Comparison of ENCODE assay signal across 9 mouse cellular contexts in genomic region chr1:73824406-73825184, GRCm38 (mm10).
DNase-seq lines count a peak whose midpoint lies in the region; ATAC-seq and TF ChIP-seq lines count a peak whose summit lies in the region.
"Had no signal": no experiment of that assay in that cellular context is flagged by ENCODE, and none has a peak within 500 bp of the region (broad histone marks: within the 10 kb centered on the region; RNA-seq: fewer than 3 reads in every experiment).

No protein-coding gene starts in this region.

- H3K9ac ChIP-seq in kidney, embryonic 16.5 days (replicated peaks; ENCODE audit: low read length) = no peak overlapping the region
- H3K9ac ChIP-seq: forebrain, embryonic 15.5 days; neural tube, embryonic 12.5 days had no signal

- H3K79me2 ChIP-seq in C2C12 (ENCODE audit: control insufficient read depth, insufficient read depth) = no peaks in the 10 kb centered on the region

- H3K36me3 ChIP-seq in kidney, adult 2 months (ENCODE audit: control insufficient read depth, insufficient read depth, low read length) = no peaks in the 10 kb centered on the region
- H3K36me3 ChIP-seq in kidney, embryonic 16.5 days (ENCODE audit: insufficient read depth, low read length) = no peaks in the 10 kb centered on the region
- H3K36me3 ChIP-seq in C2C12 (ENCODE audit: control insufficient read depth, insufficient read depth) = no peaks in the 10 kb centered on the region
- H3K36me3 ChIP-seq: forebrain, embryonic 15.5 days; neural tube, embryonic 12.5 days had no signal

- 69% methylated on average over 8 of the region's 8 CpGs for WGBS in kidney, adult 2 months
- WGBS in kidney, embryonic 16.5 days = 58% methylated on average over 8 of the region's 8 CpGs

- TF ChIP-seq POLR2A in kidney, adult 2 months (IDR thresholded peaks at IDR 0.05; ENCODE audit: low read depth, low read length) = no peak

- no peaks in the 10 kb centered on the region for H3K4me1 ChIP-seq in kidney, adult 2 months (ENCODE audit: control insufficient read depth, insufficient read depth, low read length)
- peaks cover 29% of the 10 kb centered on the region for H3K4me1 ChIP-seq in kidney, embryonic 16.5 days (ENCODE audit: insufficient read depth, low read length)

- TF ChIP-seq CTCF in kidney, adult 2 months (conservative IDR thresholded peaks at IDR 0.05; ENCODE audit: insufficient read depth, insufficient read length, low read depth, low read length) = no peak
- no peak for TF ChIP-seq CTCF in C2C12 (IDR thresholded peaks at IDR 0.05; ENCODE audit: control insufficient read depth, insufficient read depth, insufficient read length)

- no peak for ATAC-seq in kidney, embryonic 16.5 days (ENCODE audit: low FRiP score, low TSS enrichment)
- ATAC-seq in monocyte, adult 5-6 weeks (replicated peaks; ENCODE audit: insufficient number of reproducible peaks, low FRiP score, low TSS enrichment, poor library complexity, severe bottlenecking) = no peak
- ATAC-seq: forebrain, embryonic 15.5 days had no signal

- no peak overlapping the region for H3ac ChIP-seq in C2C12 (ENCODE audit: control insufficient read depth, insufficient read length, low read depth)

- DNase-seq in kidney, adult 2 months = peak; percentile 23
- peak; percentile 64 for DNase-seq in adrenal gland, adult 2 months
- DNase-seq in lung, postnatal 10 days = peak; percentile 81
- no peak for DNase-seq in urinary bladder, postnatal 25 days (ENCODE audit: low spot score)

- H3K9me3 ChIP-seq in kidney, embryonic 16.5 days (ENCODE audit: low read length) = no peaks in the 10 kb centered on the region
- H3K9me3 ChIP-seq: forebrain, embryonic 15.5 days; neural tube, embryonic 12.5 days had no signal

- no peak overlapping the region for H3K4me3 ChIP-seq in kidney, adult 2 months (ENCODE audit: insufficient read depth, low read depth, low read length)
- H3K4me3 ChIP-seq in kidney, embryonic 16.5 days (ENCODE audit: low read length) = no peak overlapping the region
- H3K4me3 ChIP-seq in C2C12 (ENCODE audit: insufficient read depth, poor library complexity, severe bottlenecking) = no peak overlapping the region
- H3K4me3 ChIP-seq: forebrain, embryonic 15.5 days; neural tube, embryonic 12.5 days had no signal

- no peaks in the 10 kb centered on the region for H3K27me3 ChIP-seq in kidney, adult 2 months (replicated peaks; ENCODE audit: control insufficient read depth, insufficient read depth, low read length)
- H3K27me3 ChIP-seq in kidney, embryonic 16.5 days (ENCODE audit: insufficient read depth, low read length) = no peaks in the 10 kb centered on the region
- H3K27me3 ChIP-seq in C2C12 (ENCODE audit: control insufficient read depth, insufficient read depth, insufficient read length) = no peaks in the 10 kb centered on the region
- H3K27me3 ChIP-seq: forebrain, embryonic 15.5 days; neural tube, embryonic 12.5 days had no signal

- no peak overlapping the region for H3K27ac ChIP-seq in kidney, adult 2 months (ENCODE audit: insufficient read depth, low read depth, low read length)
- no peak overlapping the region for H3K27ac ChIP-seq in kidney, embryonic 16.5 days (ENCODE audit: low read length)
- H3K27ac ChIP-seq: forebrain, embryonic 15.5 days; neural tube, embryonic 12.5 days had no signal

- no peaks in the 10 kb centered on the region for H3K79me3 ChIP-seq in C2C12 (ENCODE audit: low read depth)

- no peak overlapping the region for H3K4me2 ChIP-seq in kidney, embryonic 16.5 days (replicated peaks; ENCODE audit: low read depth, low read length)
- H3K4me2 ChIP-seq: forebrain, embryonic 15.5 days; neural tube, embryonic 12.5 days had no signal

TF ChIP-seq in C2C12, 6 proteins besides CTCF, POLR2A, EP300 and RAD21:
- TF ChIP-seq MYOG (IDR thresholded peaks at IDR 0.05; ENCODE audit: control insufficient read depth, extremely low read depth, insufficient read length) (no peak), MYOD1 (IDR thresholded peaks at IDR 0.05; ENCODE audit: control insufficient read depth, insufficient read length, low read depth) (peak; percentile 78), USF1 (IDR thresholded peaks at IDR 0.05; ENCODE audit: low read depth) (no peak), FOSL1 (IDR thresholded peaks at IDR 0.05; ENCODE audit: insufficient read depth, low read length, poor library complexity, severe bottlenecking) (no peak)
